Mouse (Mus musculus) retina, adult 2 months (tissue): Measurements from ENCODE around the gene Rcan2.

ENCODE experiments used
- DNase-seq: peaks from one replicate; pipeline ENCODE4 v3.0.0-alpha.2; 2012; ENCODE audit warnings: low read depth, low spot score

The Rcan2 gene

GRCm38 (mm10) chr17:44077146-44077842 lies 276.1 kb downstream of the Rcan2 start:
- DNase-seq, result no peak

GRCm38 (mm10) chr17:44077843-44078160 lies 276.7 kb downstream of the Rcan2 start:
- DNase-seq, result no peak

- DNase-seq, result peak; percentile 75
These were observed 277.6 kb downstream of the Rcan2 start, which contains the start of gene Enpp5 for GRCm38 (mm10) chr17:44078631-44079350. Gene Enpp5 (plus strand): TSS chr17:44078813.

GRCm38 (mm10) chr17:44083156-44083555 lies 282.0 kb downstream of the Rcan2 start:
- no peak for DNase-seq

GRCm38 (mm10) chr17:44088226-44088625 lies 287.1 kb downstream of the Rcan2 start:
- no peak for DNase-seq
